Mouse (Mus musculus): ENCODE measurements around the gene Agmat.

- TF ChIP-seq CTCF (IDR thresholded peaks at IDR 0.05; ENCODE audit: low read depth, low read length) (no peak), POLR2A (IDR thresholded peaks at IDR 0.05; ENCODE audit: borderline replicate concordance, low read depth, low read length) (no peak)
These were observed 25.5 kb upstream of the Agmat start for GRCm38 (mm10) chr4:141720761-141721523.
